Mouse (Mus musculus) lung, embryonic 16.5 days (tissue): ENCODE data around the gene Scrt2. TPM values are rescaled to one million over a fixed set of nuclear protein-coding genes. Genes with fewer than 3 reads are reported as not detected.

Source experiments
- ATAC-seq: fragments of 200-750 bp; cut with Nextera tagmentation; 2 replicates; pipeline ENCODE4 v1.8.0; 2017; ENCODE audit warnings: low read depth, mild to moderate bottlenecking, moderate library complexity
- H3K27ac ChIP-seq: fragments of 300-500 bp; sonication (generic); 2 replicates; pipeline ENCODE4 v1.5.1; 2014; ENCODE audit warnings: mild to moderate bottlenecking, control low read depth, low read length
- H3K27me3 ChIP-seq: fragments of 300-500 bp; sonication (generic); 2 replicates; pipeline ENCODE4 v1.6.1; 2014; ENCODE audit warnings: low read depth, low read length, mixed read lengths; ENCODE audit not compliant: control insufficient read depth, insufficient read depth
- H3K36me3 ChIP-seq: fragments of 300-500 bp; sonication (generic); 2 replicates; pipeline ENCODE4 v1.6.1; 2014; ENCODE audit warnings: low read length; ENCODE audit not compliant: control insufficient read depth, insufficient read depth
- H3K4me1 ChIP-seq: fragments of 300-500 bp; sonication (generic); replicated peaks from 2 replicates; pipeline ENCODE4 v1.6.1; 2014; ENCODE audit warnings: low read length, mixed read lengths; ENCODE audit not compliant: control insufficient read depth, insufficient read depth
- H3K4me2 ChIP-seq: fragments of 300-500 bp; sonication (generic); 2 replicates; pipeline ENCODE4 v1.6.1; 2014; ENCODE audit warnings: low read depth, low read length, control low read depth
- H3K4me3 ChIP-seq: fragments of 300-500 bp; sonication (generic); 2 replicates; pipeline ENCODE4 v1.5.1; 2014; ENCODE audit warnings: mild to moderate bottlenecking, low read length, control low read depth
- H3K9ac ChIP-seq: fragments of 300-500 bp; sonication (generic); 2 replicates; pipeline ENCODE4 v1.6.1; 2014; ENCODE audit warnings: low read length, control low read depth
- H3K9me3 ChIP-seq: fragments of 300-500 bp; sonication (generic); 2 replicates; pipeline ENCODE4 v1.6.1; 2016; ENCODE audit warnings: low read length; ENCODE audit not compliant: control insufficient read depth
- WGBS: fragments of 180-500 bp; shearing (Covaris S2); extraction: QIAGEN DNeasy Blood & Tissue Kit; methylation state at CpG from one replicate; pipeline ENCODE4 v1.1.7; 2014; 5-methylcytosine and 5-hydroxymethylcytosine counted together
- polyA plus RNA-seq: library from polyadenylated mRNA; unstranded; fragments of >200 nt; fragmentation: Nextera tagmentation; extraction: Ambion mirVana; gene quantifications from 2 replicates; pipeline ENCODE4 v1.2.1, GENCODE M21; 2015

Gene Scrt2
- polyA plus RNA-seq, 1 experiment from 2014 or later: not detected

GRCm38 (mm10) chr2:152111920-152112319, 30.6 kb downstream of the Scrt2 start:
- Histone ChIP-seq H3K9me3 (no peaks in the 10 kb centered on the region), H3K4me2 (no peak overlapping the region), H3K9ac (no peak overlapping the region), H3K27ac (no peak overlapping the region), H3K4me1 (peaks cover 6% of the 10 kb centered on the region; the same call in 1 of the 2 replicates), H3K27me3 (no peaks in the 10 kb centered on the region), H3K36me3 (no peaks in the 10 kb centered on the region), H3K4me3 (no peak overlapping the region)
- WGBS: 5% methylated on average over 7 of the region's 7 CpGs
- peak; percentile 86 for ATAC-seq

DNA sequence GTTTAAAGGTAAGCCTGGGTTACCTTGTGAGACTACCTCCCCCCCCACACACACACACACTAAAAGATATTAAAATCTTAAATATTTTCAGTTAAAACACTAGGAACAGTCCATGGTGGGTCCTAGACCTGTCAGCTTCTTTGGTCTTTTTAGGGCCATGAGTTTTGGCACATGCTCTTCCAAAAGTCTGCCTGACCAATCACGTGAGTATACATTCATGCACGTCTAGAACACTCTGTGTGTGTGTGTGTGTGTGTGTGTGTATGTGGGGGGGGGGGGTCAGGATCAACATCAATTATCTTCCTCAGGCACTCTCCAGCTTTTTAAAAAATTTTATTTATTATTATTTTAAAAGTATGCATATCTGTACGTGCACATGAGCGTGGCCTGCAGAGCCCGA, 31.2 kb downstream of the Scrt2 start:
- no peak overlapping the region for H3K4me2 ChIP-seq
- 76% methylated on average over 5 of the region's 5 CpGs for WGBS
- H3K4me1 ChIP-seq: peaks cover 6% of the 10 kb centered on the region; the same call in 1 of the 2 replicates
- no peaks in the 10 kb centered on the region for H3K9me3 ChIP-seq
- H3K27me3 ChIP-seq: no peaks in the 10 kb centered on the region
- H3K4me3 ChIP-seq: no peak overlapping the region
- H3K36me3 ChIP-seq: no peaks in the 10 kb centered on the region
- H3K27ac ChIP-seq: no peak overlapping the region
- H3K9ac ChIP-seq: no peak overlapping the region
- ATAC-seq: no peak; the same call in 1 of the 2 replicates

DNA sequence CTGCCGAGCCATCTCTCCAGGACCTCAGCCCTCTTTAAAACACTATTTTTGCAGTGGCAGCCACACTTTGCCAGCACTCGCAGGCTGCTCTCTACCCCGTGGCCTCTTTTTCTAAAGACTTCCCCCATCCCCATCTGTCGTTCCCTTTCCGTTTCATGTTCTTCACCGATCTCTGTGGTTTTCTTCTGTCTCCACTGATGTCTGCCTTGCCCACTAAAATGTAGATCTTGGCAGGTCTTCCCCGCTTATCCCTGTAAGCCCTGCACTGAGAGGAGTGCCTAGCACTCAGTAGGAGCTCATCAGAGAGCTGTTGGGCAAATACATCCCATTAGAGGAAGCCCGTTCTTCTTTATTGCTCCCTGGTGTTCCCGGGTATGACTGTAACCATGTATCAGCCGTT, 31.6 kb downstream of the Scrt2 start:
- peaks cover 6% of the 10 kb centered on the region; the same call in 1 of the 2 replicates for H3K4me1 ChIP-seq
- 75% methylated on average over 10 of the region's 10 CpGs for WGBS

DNA sequence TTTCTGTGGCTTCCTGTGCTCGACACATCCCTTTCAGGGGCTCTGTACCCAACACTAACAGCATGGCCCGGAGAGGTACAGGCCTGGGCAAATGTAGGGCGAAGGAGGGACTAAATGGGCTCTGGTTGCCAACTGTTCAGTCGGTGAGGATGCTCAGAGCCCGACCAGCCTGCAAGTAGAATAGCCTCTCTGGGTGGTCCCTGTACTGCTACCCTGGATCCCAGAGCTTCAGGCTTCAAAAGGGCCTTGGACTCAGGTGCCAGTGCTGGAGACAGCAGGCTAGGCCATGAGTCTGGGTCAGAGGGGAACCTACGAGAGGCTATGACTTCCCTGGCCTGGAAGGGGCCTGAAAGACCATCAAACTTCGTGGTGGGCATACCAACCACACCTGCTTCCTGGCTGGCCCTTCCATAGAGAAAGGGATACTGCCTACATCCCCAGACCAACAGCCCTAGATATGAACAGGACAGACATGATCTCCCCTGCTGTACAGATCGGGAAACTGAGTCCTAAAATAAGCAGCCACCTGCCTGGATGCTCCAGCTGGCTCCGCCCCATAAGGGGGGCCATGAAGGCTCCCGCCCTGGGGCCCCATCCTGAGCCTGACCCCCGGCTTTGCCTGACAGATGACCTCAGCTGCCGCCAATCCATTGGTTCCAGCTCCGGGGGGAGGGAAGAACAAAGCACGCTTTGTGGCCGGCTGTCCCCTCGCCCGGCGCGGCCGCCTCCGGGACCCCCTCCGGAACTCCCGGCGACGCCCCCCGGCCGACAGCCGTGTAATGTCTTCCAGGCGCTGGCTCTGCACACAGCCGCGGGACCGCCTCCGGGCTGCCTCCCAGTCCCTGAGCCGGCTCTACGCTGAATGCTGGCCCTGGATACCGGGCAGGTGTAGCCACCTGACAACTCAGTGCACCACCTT, 33.0 kb downstream of the Scrt2 start:
- Histone ChIP-seq H3K4me3 (peak overlapping the region; percentile 24; the same call in 1 of the 2 replicates), H3K9me3 (no peaks in the 10 kb centered on the region), H3K4me1 (peaks cover 6% of the 10 kb centered on the region; the same call in 1 of the 2 replicates), H3K27ac (no peak overlapping the region), H3K9ac (no peak overlapping the region), H3K36me3 (no peaks in the 10 kb centered on the region), H3K27me3 (no peaks in the 10 kb centered on the region), H3K4me2 (peak overlapping the region; percentile 40)
- no peak for ATAC-seq
- 14% methylated on average over 36 of the region's 36 CpGs for WGBS

More for the DNA sequence above, 31.6 kb downstream of the Scrt2 start:
- Histone ChIP-seq H3K9ac (no peak overlapping the region), H3K36me3 (no peaks in the 10 kb centered on the region), H3K9me3 (no peaks in the 10 kb centered on the region), H3K4me2 (no peak overlapping the region), H3K27ac (no peak overlapping the region), H3K27me3 (no peaks in the 10 kb centered on the region), H3K4me3 (no peak overlapping the region)
- no peak for ATAC-seq

DNA sequence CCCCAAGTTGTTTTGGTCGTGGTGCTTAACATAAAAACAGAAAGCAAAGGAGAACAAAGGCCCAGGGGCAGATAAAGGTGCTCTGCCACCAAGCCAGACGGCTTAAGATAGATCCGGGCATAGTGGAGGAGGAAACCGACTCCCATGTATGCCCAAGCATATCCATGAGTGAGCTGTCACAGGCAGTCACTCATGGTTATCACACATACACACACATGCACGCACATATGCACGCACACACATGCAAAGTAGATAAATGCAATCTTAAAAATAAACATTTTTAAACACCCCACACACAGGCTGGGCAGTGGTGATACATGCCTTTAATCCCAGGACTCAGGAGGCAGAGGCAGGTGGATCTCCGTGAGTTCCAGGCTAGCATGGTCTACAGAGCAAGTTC, 36.4 kb downstream of the Scrt2 start:
- ATAC-seq: no peak
- WGBS: 78% methylated on average over 7 of the region's 7 CpGs

GRCm38 (mm10) chr2:152119228-152119865, 38.0 kb downstream of the Scrt2 start:
- WGBS: 35% methylated on average over 6 of the region's 6 CpGs
- Histone ChIP-seq H3K9ac (no peak overlapping the region), H3K9me3 (no peaks in the 10 kb centered on the region), H3K4me3 (no peak overlapping the region), H3K4me2 (no peak overlapping the region), H3K4me1 (peaks cover 4% of the 10 kb centered on the region; the same call in 1 of the 2 replicates), H3K27me3 (no peaks in the 10 kb centered on the region), H3K27ac (no peak overlapping the region), H3K36me3 (no peaks in the 10 kb centered on the region)
- no peak for ATAC-seq

More for the DNA sequence above, 36.4 kb downstream of the Scrt2 start:
- Histone ChIP-seq H3K27ac (no peak overlapping the region), H3K27me3 (no peaks in the 10 kb centered on the region), H3K36me3 (no peaks in the 10 kb centered on the region), H3K4me2 (no peak overlapping the region), H3K9ac (no peak overlapping the region), H3K4me1 (peaks cover 4% of the 10 kb centered on the region; the same call in 1 of the 2 replicates), H3K4me3 (no peak overlapping the region), H3K9me3 (no peaks in the 10 kb centered on the region)

- Histone ChIP-seq H3K36me3 (no peaks in the 10 kb centered on the region), H3K4me3 (no peak overlapping the region), H3K9ac (no peak overlapping the region), H3K4me1 (no peaks in the 10 kb centered on the region), H3K27me3 (no peaks in the 10 kb centered on the region), H3K27ac (no peak overlapping the region), H3K9me3 (no peaks in the 10 kb centered on the region), H3K4me2 (no peak overlapping the region)
- WGBS: 59% methylated on average over 9 of the region's 9 CpGs
- ATAC-seq: no peak
Observed at GRCm38 (mm10) chr2:152122896-152123295, 41.6 kb downstream of the Scrt2 start.

GRCm38 (mm10) chr2:152128597-152128996, 47.3 kb downstream of the Scrt2 start:
- H3K4me2 ChIP-seq: no peak overlapping the region
- no peaks in the 10 kb centered on the region; the same call in 1 of the 2 replicates for H3K4me1 ChIP-seq
- no peaks in the 10 kb centered on the region for H3K9me3 ChIP-seq
- no peaks in the 10 kb centered on the region for H3K36me3 ChIP-seq
- no peak for ATAC-seq
- 43% methylated on average over 2 of the region's 2 CpGs for WGBS
- no peak overlapping the region for H3K9ac ChIP-seq
- no peak overlapping the region for H3K27ac ChIP-seq
- H3K4me3 ChIP-seq: no peak overlapping the region
- H3K27me3 ChIP-seq: no peaks in the 10 kb centered on the region

DNA sequence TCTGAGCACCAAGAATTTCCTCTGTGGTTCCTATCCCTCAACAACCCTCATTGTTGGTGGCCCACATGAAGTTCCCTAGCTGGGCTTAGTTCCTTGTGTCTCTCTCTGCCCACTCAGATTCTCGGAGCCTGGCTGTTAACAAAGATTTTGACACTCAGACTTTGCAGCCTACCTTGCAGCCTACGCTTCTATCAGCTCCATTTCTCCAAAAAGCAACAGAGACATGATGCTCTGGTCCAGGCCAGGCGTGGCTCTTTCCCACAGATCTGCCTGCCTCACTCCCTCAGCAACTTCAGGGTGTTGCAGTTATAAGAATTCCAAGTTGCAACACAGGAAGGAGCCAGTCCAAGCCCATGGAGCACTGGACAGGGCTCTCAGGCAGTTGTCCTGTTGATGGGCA, 48.4 kb downstream of the Scrt2 start:
- H3K9me3 ChIP-seq: no peaks in the 10 kb centered on the region
- H3K36me3 ChIP-seq: no peaks in the 10 kb centered on the region
- H3K4me1 ChIP-seq: no peaks in the 10 kb centered on the region; the same call in 1 of the 2 replicates
- H3K4me3 ChIP-seq: no peak overlapping the region
- no peaks in the 10 kb centered on the region for H3K27me3 ChIP-seq
- H3K9ac ChIP-seq: no peak overlapping the region
- 69% methylated on average over 3 of the region's 3 CpGs for WGBS
- no peak overlapping the region for H3K27ac ChIP-seq
- ATAC-seq: no peak
- no peak overlapping the region for H3K4me2 ChIP-seq
